14 mouse cellular contexts compared by ENCODE assay signal in genomic region chr4:98461804-98462341, GRCm38 (mm10).
"Had no signal": no experiment of that assay in that cellular context is flagged by ENCODE, and none has a peak within 500 bp of the region (broad histone marks: within the 10 kb centered on the region; RNA-seq: fewer than 3 reads in every experiment).

No protein-coding gene starts in this region.

- H3K4me2 ChIP-seq: intestine, embryonic 15.5 days; liver, embryonic 12.5 days; lung, embryonic 14.5 days; midbrain, embryonic 12.5 days; neural tube, embryonic 15.5 days had no signal

- H3K4me1 ChIP-seq: intestine, embryonic 15.5 days; liver, embryonic 12.5 days; midbrain, embryonic 12.5 days; neural tube, embryonic 15.5 days had no signal

- H3K4me3 ChIP-seq: intestine, embryonic 15.5 days; liver, embryonic 12.5 days; midbrain, embryonic 12.5 days; neural tube, embryonic 15.5 days had no signal

- ATAC-seq: intestine, embryonic 15.5 days; liver, embryonic 12.5 days had no signal

- DNase-seq: kidney, adult 18-20 months; kidney, postnatal 14 days; layer of hippocampus, adult 9-11 months; layer of hippocampus, postnatal 36 days; lung, embryonic 14.5 days; lung, postnatal 10 days; lung, postnatal 4 days; thymus, adult 18-20 months; thymus, postnatal 14 days had no signal

- H3K9ac ChIP-seq: intestine, embryonic 15.5 days; liver, embryonic 12.5 days; lung, embryonic 14.5 days; midbrain, embryonic 12.5 days; neural tube, embryonic 15.5 days had no signal

- H3K27me3 ChIP-seq: intestine, embryonic 15.5 days; liver, embryonic 12.5 days; midbrain, embryonic 12.5 days; neural tube, embryonic 15.5 days had no signal

- H3K27ac ChIP-seq: intestine, embryonic 15.5 days; liver, embryonic 12.5 days; midbrain, embryonic 12.5 days; neural tube, embryonic 15.5 days; stomach, postnatal 0 days had no signal

- H3K36me3 ChIP-seq: intestine, embryonic 15.5 days; liver, embryonic 12.5 days; midbrain, embryonic 12.5 days; neural tube, embryonic 15.5 days had no signal

- H3K9me3 ChIP-seq: intestine, embryonic 15.5 days; liver, embryonic 12.5 days; midbrain, embryonic 12.5 days; neural tube, embryonic 15.5 days had no signal
